Mouse (Mus musculus): ENCODE data around the gene Olfr1168. TPM values are rescaled to one million over a fixed set of nuclear protein-coding genes. Genes with fewer than 3 reads are reported as not detected.
"Not testable (repeated sequence)": the region's sequence is repeated elsewhere in the genome, so short reads cannot be mapped to it uniquely, and the experiment has no call there.

Olfr1168 gene
- not detected in 2 replicates for polyA plus RNA-seq (2015; fragmentation: Nextera tagmentation; extraction: Ambion mirVana)

DNA sequence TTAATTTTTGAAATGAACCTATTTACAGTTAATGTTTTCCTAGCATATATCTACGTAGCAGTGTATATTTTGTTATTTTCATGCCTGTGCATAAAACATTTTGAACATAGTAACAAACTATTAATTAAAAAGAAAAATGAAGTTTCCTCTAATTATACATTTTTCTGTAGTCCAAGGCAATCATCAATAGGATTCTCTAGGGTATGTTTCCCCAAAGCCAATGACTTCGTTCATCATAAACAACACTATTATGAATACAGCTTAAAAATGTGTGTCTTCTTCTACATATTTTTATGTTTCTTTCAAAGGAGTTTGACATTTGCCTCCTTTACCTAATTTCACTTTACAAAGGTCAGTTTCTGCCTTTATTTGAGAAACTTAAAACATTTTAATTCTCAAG is at the start of gene Olfr1168:
Gene Olfr1168, plus strand, starts transcription at position 301 of the 400 bp plus-strand sequence.
- WGBS, result 86% methylated on average over 2 of the region's 2 CpGs
- H3K27ac ChIP-seq (ENCODE audit: low read length), result no peak within 1 kb of the TSS
- ATAC-seq, result no peak
- H3K27me3 ChIP-seq (replicated peaks; ENCODE audit: control insufficient read depth, insufficient read depth, low read length), result no peaks in the 10 kb centered on the region
- H3K4me1 ChIP-seq (replicated peaks; ENCODE audit: control insufficient read depth, insufficient read depth, low read length), result no peaks in the 10 kb centered on the region
- no peaks in the 10 kb centered on the region for H3K36me3 ChIP-seq (ENCODE audit: control insufficient read depth, insufficient read depth)
- H3K9me3 ChIP-seq (ENCODE audit: control insufficient read depth, low read length), result no peaks in the 10 kb centered on the region
- no peak within 1 kb of the TSS for H3K9ac ChIP-seq (replicated peaks; ENCODE audit: low read depth, low read length)
- no peak within 1 kb of the TSS for H3K4me2 ChIP-seq (ENCODE audit: low read length)
- H3K4me3 ChIP-seq (replicated peaks; ENCODE audit: low read length), result no peak within 1 kb of the TSS

GRCm38 (mm10) chr2:88155093-88155492 is 26.6 kb upstream of the Olfr1168 start, which contains the start of gene Olfr1167:
TSS of gene Olfr1167 (minus strand) at chr2:88155193.
- not testable (repeated sequence) for H3K4me2 ChIP-seq (ENCODE audit: low read length); H3K9me3 ChIP-seq (ENCODE audit: control insufficient read depth, low read length); H3K4me1 ChIP-seq (replicated peaks; ENCODE audit: control insufficient read depth, insufficient read depth, low read length); H3K9ac ChIP-seq (replicated peaks; ENCODE audit: low read depth, low read length); ATAC-seq; H3K4me3 ChIP-seq (replicated peaks; ENCODE audit: low read length); H3K27ac ChIP-seq (ENCODE audit: low read length); H3K27me3 ChIP-seq (replicated peaks; ENCODE audit: control insufficient read depth, insufficient read depth, low read length); H3K36me3 ChIP-seq (ENCODE audit: control insufficient read depth, insufficient read depth)
- 85% methylated on average over 1 of the region's 1 CpGs for WGBS

DNA sequence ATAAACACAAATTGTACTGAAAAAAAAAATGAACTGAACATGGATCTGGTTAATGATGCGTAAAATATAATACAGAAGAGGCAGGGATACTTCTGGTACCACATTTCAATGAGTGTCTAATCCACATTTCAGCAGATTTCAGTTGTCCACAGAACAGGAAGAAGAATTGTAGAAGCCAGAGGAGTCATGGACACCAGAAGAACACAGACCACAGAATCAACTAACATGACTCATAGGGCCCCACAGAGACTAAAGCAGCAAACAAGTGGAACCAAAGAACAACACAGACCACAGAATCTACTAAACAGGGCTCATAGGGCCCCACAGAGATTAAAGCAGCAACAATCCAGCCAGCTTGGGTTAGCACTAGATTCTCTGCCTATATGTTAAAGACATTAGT is 39.1 kb downstream of the Olfr1168 start:
- Histone ChIP-seq H3K36me3 (ENCODE audit: control insufficient read depth, insufficient read depth) (no peaks in the 10 kb centered on the region), H3K4me1 (replicated peaks; ENCODE audit: control insufficient read depth, insufficient read depth, low read length) (no peaks in the 10 kb centered on the region), H3K27ac (ENCODE audit: low read length) (no peak overlapping the region), H3K27me3 (replicated peaks; ENCODE audit: control insufficient read depth, insufficient read depth, low read length) (no peaks in the 10 kb centered on the region), H3K4me2 (ENCODE audit: low read length) (no peak overlapping the region), H3K9ac (replicated peaks; ENCODE audit: low read depth, low read length) (no peak overlapping the region), H3K4me3 (replicated peaks; ENCODE audit: low read length) (no peak overlapping the region), H3K9me3 (ENCODE audit: control insufficient read depth, low read length) (no peaks in the 10 kb centered on the region)
- ATAC-seq, result no peak
- 94% methylated on average over 1 of the region's 1 CpGs for WGBS

- no peaks in the 10 kb centered on the region for H3K4me1 ChIP-seq (replicated peaks; ENCODE audit: control insufficient read depth, insufficient read depth, low read length)
- no peak within 1 kb of the TSS for H3K4me2 ChIP-seq (ENCODE audit: low read length)
- 92% methylated on average over 1 of the region's 1 CpGs for WGBS
- no peaks in the 10 kb centered on the region for H3K36me3 ChIP-seq (ENCODE audit: control insufficient read depth, insufficient read depth)
- no peak within 1 kb of the TSS for H3K27ac ChIP-seq (ENCODE audit: low read length)
- no peaks in the 10 kb centered on the region for H3K9me3 ChIP-seq (ENCODE audit: control insufficient read depth, low read length)
- H3K9ac ChIP-seq (replicated peaks; ENCODE audit: low read depth, low read length), result no peak within 1 kb of the TSS
- no peak within 1 kb of the TSS for H3K4me3 ChIP-seq (replicated peaks; ENCODE audit: low read length)
- no peak for ATAC-seq
- no peaks in the 10 kb centered on the region for H3K27me3 ChIP-seq (replicated peaks; ENCODE audit: control insufficient read depth, insufficient read depth, low read length)
These were observed 46.6 kb downstream of the Olfr1168 start, which contains the start of gene Olfr1170 for GRCm38 (mm10) chr2:88228234-88228633. TSS of gene Olfr1170 (minus strand) at chr2:88228334.

Other genes starting within 250 kb of the Olfr1168 start
- gene Olfr1155, start 236.7 kb upstream of the Olfr1168 start, polyA plus RNA-seq (2015; fragmentation: Nextera tagmentation; extraction: Ambion mirVana), result not detected in 2 replicates
- gene Olfr1156, start 228.8 kb upstream of the Olfr1168 start, polyA plus RNA-seq (2015; fragmentation: Nextera tagmentation; extraction: Ambion mirVana), result not detected in 2 replicates
- not detected in 2 replicates for gene Olfr1157, start 213.6 kb upstream of the Olfr1168 start, polyA plus RNA-seq (2015; fragmentation: Nextera tagmentation; extraction: Ambion mirVana)
- not detected in 2 replicates for gene Olfr74, start 207.2 kb upstream of the Olfr1168 start, polyA plus RNA-seq (2015; fragmentation: Nextera tagmentation; extraction: Ambion mirVana)
- not detected in 2 replicates for gene Olfr1158, start 191.8 kb upstream of the Olfr1168 start, polyA plus RNA-seq (2015; fragmentation: Nextera tagmentation; extraction: Ambion mirVana)
- gene Olfr1160, start 173.6 kb upstream of the Olfr1168 start, polyA plus RNA-seq (2015; fragmentation: Nextera tagmentation; extraction: Ambion mirVana), result not detected in 2 replicates
- gene Olfr1161, start 159.1 kb upstream of the Olfr1168 start, polyA plus RNA-seq (2015; fragmentation: Nextera tagmentation; extraction: Ambion mirVana), result not detected in 2 replicates
- gene Olfr73, start 144.2 kb upstream of the Olfr1168 start, polyA plus RNA-seq (2015; fragmentation: Nextera tagmentation; extraction: Ambion mirVana), result not detected in 2 replicates
- gene Olfr1162, start 130.8 kb upstream of the Olfr1168 start, polyA plus RNA-seq (2015; fragmentation: Nextera tagmentation; extraction: Ambion mirVana), result not detected in 2 replicates
- gene Olfr1163, start 110.0 kb upstream of the Olfr1168 start, polyA plus RNA-seq (2015; fragmentation: Nextera tagmentation; extraction: Ambion mirVana), result not detected in 2 replicates
- not detected in 2 replicates for gene Olfr1164, start 87.9 kb upstream of the Olfr1168 start, polyA plus RNA-seq (2015; fragmentation: Nextera tagmentation; extraction: Ambion mirVana)
- gene Olfr1166, start 53.6 kb upstream of the Olfr1168 start, polyA plus RNA-seq (2015; fragmentation: Nextera tagmentation; extraction: Ambion mirVana), result not detected in 2 replicates
- not detected in 2 replicates for gene Olfr1167, start 26.7 kb upstream of the Olfr1168 start, polyA plus RNA-seq (2015; fragmentation: Nextera tagmentation; extraction: Ambion mirVana)
- not detected in 2 replicates for gene Olfr1170, start 46.5 kb downstream of the Olfr1168 start, polyA plus RNA-seq (2015; fragmentation: Nextera tagmentation; extraction: Ambion mirVana)
- gene Olfr1173, start 98.0 kb downstream of the Olfr1168 start, polyA plus RNA-seq (2015; fragmentation: Nextera tagmentation; extraction: Ambion mirVana), result not detected in 2 replicates
- gene Olfr1174-ps, start 133.3 kb downstream of the Olfr1168 start, polyA plus RNA-seq (2015; fragmentation: Nextera tagmentation; extraction: Ambion mirVana), result not detected in 2 replicates
- gene Olfr1175-ps, start 145.3 kb downstream of the Olfr1168 start, polyA plus RNA-seq (2015; fragmentation: Nextera tagmentation; extraction: Ambion mirVana), result not detected in 2 replicates
- not detected in 2 replicates for gene Olfr1176, start 154.8 kb downstream of the Olfr1168 start, polyA plus RNA-seq (2015; fragmentation: Nextera tagmentation; extraction: Ambion mirVana)
- gene Olfr1177-ps, start 164.6 kb downstream of the Olfr1168 start, polyA plus RNA-seq (2015; fragmentation: Nextera tagmentation; extraction: Ambion mirVana), result not detected in 2 replicates
- not detected in 2 replicates for gene Olfr1178, start 205.2 kb downstream of the Olfr1168 start, polyA plus RNA-seq (2015; fragmentation: Nextera tagmentation; extraction: Ambion mirVana)
- not detected in 2 replicates for gene Olfr1179, start 224.6 kb downstream of the Olfr1168 start, polyA plus RNA-seq (2015; fragmentation: Nextera tagmentation; extraction: Ambion mirVana)
- not detected in 2 replicates for gene Olfr1180, start 237.3 kb downstream of the Olfr1168 start, polyA plus RNA-seq (2015; fragmentation: Nextera tagmentation; extraction: Ambion mirVana)
- gene Olfr1181, start 244.3 kb downstream of the Olfr1168 start, polyA plus RNA-seq (2015; fragmentation: Nextera tagmentation; extraction: Ambion mirVana), result not detected in 2 replicates

Data from forebrain, embryonic 16.5 days (tissue).